Comparison of ENCODE assay signal across 15 mouse cellular contexts in genomic region chr4:106634086-106634479, GRCm38 (mm10). TPM values are rescaled to one million over a fixed set of nuclear protein-coding genes. Genes with fewer than 3 reads are reported as not detected.
DNase-seq lines count a peak whose midpoint lies in the region; ATAC-seq and TF ChIP-seq lines count a peak whose summit lies in the region.
"Had no signal": no experiment of that assay in that cellular context is flagged by ENCODE, and none has a peak within 500 bp of the region (broad histone marks: within the 10 kb centered on the region; RNA-seq: fewer than 3 reads in every experiment).

No protein-coding gene starts in this region.

- no peak overlapping the region for H3K9ac ChIP-seq in heart, embryonic 13.5 days
- H3K9ac ChIP-seq in limb, embryonic 12.5 days (replicated peaks) = no peak overlapping the region
- no peak overlapping the region; the same call in 1 of the 2 replicates for H3K9ac ChIP-seq in hindbrain, postnatal 0 days (replicated peaks; ENCODE audit: low read length)
- H3K9ac ChIP-seq in neural tube, embryonic 14.5 days (replicated peaks; ENCODE audit: low read depth, low read length) = no peak overlapping the region; the same call in 1 of the 2 replicates
- H3K9ac ChIP-seq: liver, postnatal 0 days had no signal

- no peak for ATAC-seq in heart, embryonic 13.5 days (ENCODE audit: extremely low read depth, insufficient number of reproducible peaks, low FRiP score, low TSS enrichment)
- no peak for ATAC-seq in limb, embryonic 12.5 days (ENCODE audit: insufficient number of reproducible peaks, insufficient read depth, low FRiP score, low TSS enrichment, low read depth)
- ATAC-seq in hindbrain, postnatal 0 days = peak; percentile 50
- no peak for ATAC-seq in neural tube, embryonic 14.5 days (ENCODE audit: low read depth)
- ATAC-seq: inflammation-experienced regulatory T-cells, adult 6 months; liver, postnatal 0 days had no signal

- peak overlapping the region; percentile 74 for H3K27ac ChIP-seq in heart, embryonic 13.5 days (replicated peaks)
- peak overlapping the region; percentile 56 for H3K27ac ChIP-seq in limb, embryonic 12.5 days
- H3K27ac ChIP-seq in limb, embryonic 10.5 days = no peak overlapping the region
- H3K27ac ChIP-seq in hindbrain, postnatal 0 days = peak overlapping the region; percentile 74
- peak overlapping the region; percentile 81 for H3K27ac ChIP-seq in neural tube, embryonic 14.5 days (ENCODE audit: low read depth, low read length)

- no peak overlapping the region for H3K4me3 ChIP-seq in heart, embryonic 13.5 days
- H3K4me3 ChIP-seq in limb, embryonic 12.5 days (replicated peaks) = no peak overlapping the region
- no peak overlapping the region for H3K4me3 ChIP-seq in limb, embryonic 10.5 days
- H3K4me3 ChIP-seq in hindbrain, postnatal 0 days (ENCODE audit: low read length) = no peak overlapping the region
- no peak overlapping the region for H3K4me3 ChIP-seq in neural tube, embryonic 14.5 days (ENCODE audit: low read depth, low read length)

- DNase-seq in heart, postnatal 4 days = no peak
- no peak for DNase-seq in limb, embryonic 10.5 days (ENCODE audit: low spot score)
- DNase-seq in hindbrain, postnatal 0 days (ENCODE audit: low spot score) = peak; percentile 47
- no peak for DNase-seq in urinary bladder, adult 18-20 months (ENCODE audit: low spot score in 2 of 2)
- DNase-seq in c-Kit-positive CD71-positive TER-119-positive erythroid progenitor cells, embryonic 14.5 days (ENCODE audit: low spot score) = no peak
- DNase-seq: adrenal gland, adult 2 months; heart, adult 11 months; liver, postnatal 0 days; spleen, adult 18-20 months had no signal

- H3K9me3 ChIP-seq in heart, embryonic 13.5 days = no peaks in the 10 kb centered on the region
- H3K9me3 ChIP-seq in limb, embryonic 12.5 days = no peaks in the 10 kb centered on the region; the same call in 1 of the 2 replicates
- H3K9me3 ChIP-seq in limb, embryonic 10.5 days (replicated peaks) = no peaks in the 10 kb centered on the region
- H3K9me3 ChIP-seq in hindbrain, postnatal 0 days (ENCODE audit: low read length) = no peaks in the 10 kb centered on the region
- no peaks in the 10 kb centered on the region for H3K9me3 ChIP-seq in neural tube, embryonic 14.5 days (ENCODE audit: control insufficient read depth, low read length)

- H3K4me1 ChIP-seq in heart, embryonic 13.5 days = peaks cover 10% of the 10 kb centered on the region
- H3K4me1 ChIP-seq in limb, embryonic 12.5 days (replicated peaks) = peaks cover 25% of the 10 kb centered on the region
- H3K4me1 ChIP-seq in limb, embryonic 10.5 days = peaks cover 28% of the 10 kb centered on the region
- H3K4me1 ChIP-seq in hindbrain, postnatal 0 days (ENCODE audit: insufficient read depth, low read length) = peaks cover 28% of the 10 kb centered on the region
- H3K4me1 ChIP-seq in neural tube, embryonic 14.5 days (ENCODE audit: control insufficient read depth, insufficient read depth, low read length) = peaks cover 20% of the 10 kb centered on the region

- peaks cover 66% of the 10 kb centered on the region for H3K27me3 ChIP-seq in heart, embryonic 13.5 days (replicated peaks)
- peaks cover 6% of the 10 kb centered on the region for H3K27me3 ChIP-seq in limb, embryonic 12.5 days
- peaks cover 18% of the 10 kb centered on the region; the same call in 1 of the 2 replicates for H3K27me3 ChIP-seq in limb, embryonic 10.5 days (ENCODE audit: low read depth, poor library complexity, severe bottlenecking)
- no peaks in the 10 kb centered on the region for H3K27me3 ChIP-seq in hindbrain, postnatal 0 days (ENCODE audit: insufficient read depth, low read length)
- H3K27me3 ChIP-seq in neural tube, embryonic 14.5 days (ENCODE audit: control insufficient read depth, insufficient read depth, low read length) = no peaks in the 10 kb centered on the region

- no peaks in the 10 kb centered on the region for H3K36me3 ChIP-seq in heart, embryonic 13.5 days
- H3K36me3 ChIP-seq in limb, embryonic 12.5 days = no peaks in the 10 kb centered on the region
- no peaks in the 10 kb centered on the region for H3K36me3 ChIP-seq in limb, embryonic 10.5 days
- no peaks in the 10 kb centered on the region for H3K36me3 ChIP-seq in hindbrain, postnatal 0 days (ENCODE audit: insufficient read depth, low read length)
- H3K36me3 ChIP-seq in neural tube, embryonic 14.5 days (ENCODE audit: control insufficient read depth, insufficient read depth, low read length) = no peaks in the 10 kb centered on the region

- WGBS in heart, embryonic 13.5 days = 38% methylated on average over 9 of the region's 9 CpGs
- WGBS in limb, embryonic 12.5 days = 47% methylated on average over 9 of the region's 9 CpGs
- 62% methylated on average over 9 of the region's 9 CpGs for WGBS in limb, embryonic 10.5 days
- 24% methylated on average over 9 of the region's 9 CpGs for WGBS in hindbrain, postnatal 0 days
- WGBS in neural tube, embryonic 14.5 days = 36% methylated on average over 9 of the region's 9 CpGs

- H3K4me2 ChIP-seq in heart, embryonic 13.5 days = 0 out of 2 replicates have a peak overlapping the region, but pooled peaks have one; percentile 4
- H3K4me2 ChIP-seq in limb, embryonic 12.5 days = no peak overlapping the region
- no peak overlapping the region for H3K4me2 ChIP-seq in hindbrain, postnatal 0 days (ENCODE audit: low read depth, low read length)
- H3K4me2 ChIP-seq in neural tube, embryonic 14.5 days (ENCODE audit: low read depth, low read length) = peak overlapping the region; percentile 15; the same call in 1 of the 2 replicates

- no peak for TF ChIP-seq CTCF in hindbrain, postnatal 0 days (IDR thresholded peaks at IDR 0.05; ENCODE audit: low read depth)

RNA-seq across cellular contexts. Expression of gene Ttc22, which starts 11.9 kb away (rescaled TPM):
- polyA plus RNA-seq in heart, embryonic 13.5 days (2015; fragmentation: Nextera tagmentation; extraction: Ambion mirVana) = 0.43 and 0.74 TPM in 2 replicates
- under 1 TPM; 0.38 to 0.45 TPM for total RNA-seq in heart, postnatal 4 days (2021)
- polyA plus RNA-seq in limb, embryonic 12.5 days (2016; fragmentation: Nextera tagmentation; extraction: Ambion mirVana) = 0.31 and 0.33 TPM in 2 replicates
- 0.14 TPM in 1 of 2 replicates, not detected in the other for polyA plus RNA-seq in limb, embryonic 10.5 days (2016; fragmentation: Nextera tagmentation; extraction: Ambion mirVana)
- total RNA-seq in hindbrain, postnatal 0 days (2014; rRNA removed) = 0.89 and 1.0 TPM in 2 replicates
- polyA plus RNA-seq in hindbrain, postnatal 0 days (2015; fragmentation: Nextera tagmentation; extraction: Ambion mirVana) = 1.8 and 2.3 TPM in 2 replicates
- polyA plus RNA-seq in neural tube, embryonic 14.5 days (2014; fragmentation: Nextera tagmentation; extraction: Ambion mirVana) = 1.7 and 3.0 TPM in 2 replicates
- polyA plus RNA-seq: adrenal gland, adult 2 months; inflammation-experienced regulatory T-cells, adult 6 months; liver, postnatal 0 days had no signal

RNA-seq across cellular contexts. Expression of gene Pars2, which starts 16.8 kb away (rescaled TPM):
- polyA plus RNA-seq in heart, embryonic 13.5 days (2015; fragmentation: Nextera tagmentation; extraction: Ambion mirVana) = 10.4 and 13.0 TPM in 2 replicates
- total RNA-seq in heart, postnatal 4 days (2021) = 1 to 10 TPM; 6.7 to 7.4 TPM
- polyA plus RNA-seq in limb, embryonic 12.5 days (2016; fragmentation: Nextera tagmentation; extraction: Ambion mirVana) = 14.3 and 18.0 TPM in 2 replicates
- polyA plus RNA-seq in limb, embryonic 10.5 days (2016; fragmentation: Nextera tagmentation; extraction: Ambion mirVana) = 18.8 and 20.2 TPM in 2 replicates
- total RNA-seq in hindbrain, postnatal 0 days (2014; rRNA removed) = 8.4 and 12.1 TPM in 2 replicates
- 7.4 and 9.1 TPM in 2 replicates for polyA plus RNA-seq in hindbrain, postnatal 0 days (2015; fragmentation: Nextera tagmentation; extraction: Ambion mirVana)
- 8.8 and 9.9 TPM in 2 replicates for polyA plus RNA-seq in neural tube, embryonic 14.5 days (2014; fragmentation: Nextera tagmentation; extraction: Ambion mirVana)

RNA-seq across cellular contexts. Expression of gene Lexm, which starts 17.0 kb away (rescaled TPM):
- 0.50 and 0.52 TPM in 2 replicates for polyA plus RNA-seq in heart, embryonic 13.5 days (2015; fragmentation: Nextera tagmentation; extraction: Ambion mirVana)
- total RNA-seq in heart, postnatal 4 days (2021) = not detected
- 0.24 and 0.73 TPM in 2 replicates for polyA plus RNA-seq in limb, embryonic 12.5 days (2016; fragmentation: Nextera tagmentation; extraction: Ambion mirVana)
- 0.15 TPM in 2 replicates for polyA plus RNA-seq in limb, embryonic 10.5 days (2016; fragmentation: Nextera tagmentation; extraction: Ambion mirVana)
- total RNA-seq in hindbrain, postnatal 0 days (2014; rRNA removed) = 0.43 TPM in 1 of 2 replicates, not detected in the other
- polyA plus RNA-seq in hindbrain, postnatal 0 days (2015; fragmentation: Nextera tagmentation; extraction: Ambion mirVana) = not detected in 2 replicates
- polyA plus RNA-seq in neural tube, embryonic 14.5 days (2014; fragmentation: Nextera tagmentation; extraction: Ambion mirVana) = not detected in 2 replicates
- total RNA-seq: adrenal gland, adult 2 months; left cerebral cortex, adult 8-10 months had no signal
- polyA plus RNA-seq: adrenal gland, adult 2 months; liver, postnatal 0 days; thymus, postnatal 0 days had no signal

RNA-seq across cellular contexts. Expression of gene Ttc4, which starts 44.7 kb away (rescaled TPM):
- polyA plus RNA-seq in heart, embryonic 13.5 days (2015; fragmentation: Nextera tagmentation; extraction: Ambion mirVana) = 51.2 and 63.5 TPM in 2 replicates
- 10 to 100 TPM; 21.6 to 23.9 TPM for total RNA-seq in heart, postnatal 4 days (2021)
- polyA plus RNA-seq in limb, embryonic 12.5 days (2016; fragmentation: Nextera tagmentation; extraction: Ambion mirVana) = 107 and 122 TPM in 2 replicates
- 110 and 132 TPM in 2 replicates for polyA plus RNA-seq in limb, embryonic 10.5 days (2016; fragmentation: Nextera tagmentation; extraction: Ambion mirVana)
- 106 and 118 TPM in 2 replicates for total RNA-seq in hindbrain, postnatal 0 days (2014; rRNA removed)
- 83.0 and 84.0 TPM in 2 replicates for polyA plus RNA-seq in hindbrain, postnatal 0 days (2015; fragmentation: Nextera tagmentation; extraction: Ambion mirVana)
- 128 and 134 TPM in 2 replicates for polyA plus RNA-seq in neural tube, embryonic 14.5 days (2014; fragmentation: Nextera tagmentation; extraction: Ambion mirVana)

Comparison
In these comparisons a context has a peak if more than half of its experiments do, and no peak if none do; other contexts are left out.
1. H3K4me2 ChIP-seq: peak in heart, embryonic 13.5 days (single experiment) and neural tube, embryonic 14.5 days (single experiment); none in limb, embryonic 12.5 days (single experiment) and hindbrain, postnatal 0 days (single experiment).